ENCODE assay signal across 7 mouse cellular contexts in the genomic region with DNA sequence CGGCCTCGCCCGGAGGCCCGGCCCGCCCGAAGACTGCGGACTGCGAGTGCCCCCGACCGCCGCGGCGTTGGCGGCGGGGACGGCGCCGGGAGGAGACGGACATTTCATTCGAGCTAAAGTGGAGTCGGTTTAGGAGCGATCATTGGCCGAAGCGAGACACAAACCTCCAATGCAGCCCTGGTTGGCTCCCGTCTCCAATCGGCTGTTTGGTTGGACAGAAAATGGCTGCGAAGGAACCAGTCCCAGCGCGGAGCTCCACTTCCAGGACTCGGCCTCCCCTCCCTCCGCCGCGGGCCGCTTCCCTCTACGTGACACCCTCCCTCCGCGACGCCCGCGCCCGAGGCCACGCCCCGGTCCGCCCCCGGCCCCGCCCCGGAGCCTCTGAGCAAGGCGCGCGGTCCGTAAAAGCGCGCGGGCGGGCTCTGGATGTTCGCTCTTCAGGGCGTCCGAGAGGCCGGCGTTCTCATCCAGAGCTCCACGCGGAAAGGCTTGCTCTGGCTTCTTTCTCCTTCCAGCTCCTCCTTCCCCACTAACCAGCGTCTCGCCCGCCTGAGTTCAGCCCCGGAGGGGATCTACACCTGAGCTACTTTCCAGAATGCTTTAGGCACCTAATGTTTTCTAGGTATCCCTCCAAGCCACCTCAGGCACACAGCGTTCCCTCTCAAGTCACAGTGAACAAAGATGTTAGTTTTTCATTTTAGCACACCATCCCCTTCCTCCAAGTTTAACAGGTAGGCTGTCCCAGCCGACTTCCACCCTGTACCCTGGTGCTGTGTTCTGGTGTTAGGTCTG. TPM values are rescaled to one million over a fixed set of nuclear protein-coding genes. Genes with fewer than 3 reads are reported as not detected.
DNase-seq lines count a peak whose midpoint lies in the region; ATAC-seq and TF ChIP-seq lines count a peak whose summit lies in the region.

A gene (minus strand): TSS at position 305 of the 792 bp plus-strand sequence.

- TF ChIP-seq CTCF in intestine, postnatal 0 days (IDR thresholded peaks at IDR 0.05; ENCODE audit: low read depth): no peak
- no peak for TF ChIP-seq CTCF in small intestine, adult 2 months (IDR thresholded peaks at IDR 0.05; ENCODE audit: extremely low read depth, insufficient read length, insufficient replicate concordance, low read depth, low read length)

- peak; percentile 96 for TF ChIP-seq POLR2A in small intestine, adult 2 months (IDR thresholded peaks at IDR 0.05; ENCODE audit: low read depth, low read length)

- WGBS in embryonic facial prominence, embryonic 10.5 days: under 1% methylated on average over 68 of the region's 68 CpGs
- 1% methylated on average over 68 of the region's 68 CpGs for WGBS in intestine, postnatal 0 days
- WGBS in midbrain, embryonic 12.5 days: under 1% methylated on average over 63 of the region's 68 CpGs
- WGBS in small intestine, adult 2 months: under 1% methylated on average over 67 of the region's 68 CpGs

- H3K4me3 ChIP-seq in embryonic facial prominence, embryonic 10.5 days: peak within 1 kb of the TSS; percentile 96
- peak within 1 kb of the TSS; percentile 90 for H3K4me3 ChIP-seq in intestine, postnatal 0 days (ENCODE audit: low read depth, low read length)
- peak within 1 kb of the TSS; percentile 97 for H3K4me3 ChIP-seq in midbrain, embryonic 12.5 days
- H3K4me3 ChIP-seq in small intestine, adult 2 months (ENCODE audit: low read depth, low read length): peak within 1 kb of the TSS; percentile 73

- intact Hi-C loops in left cerebral cortex, postnatal 4 days (cut with DNase I): loop anchor here (5.0 kb wide), 1 partner anchor 138 kb away; no protein-coding TSS in a partner anchor

- H3K9ac ChIP-seq in intestine, postnatal 0 days (ENCODE audit: low read depth, low read length): peak within 1 kb of the TSS; percentile 98
- peak within 1 kb of the TSS; percentile 100 for H3K9ac ChIP-seq in midbrain, embryonic 12.5 days (replicated peaks)

- no peaks in the 10 kb centered on the region for H3K27me3 ChIP-seq in embryonic facial prominence, embryonic 10.5 days (replicated peaks; ENCODE audit: low read depth, poor library complexity, severe bottlenecking)
- no peaks in the 10 kb centered on the region for H3K27me3 ChIP-seq in intestine, postnatal 0 days (replicated peaks; ENCODE audit: control insufficient read depth, insufficient read depth, low read length)
- H3K27me3 ChIP-seq in midbrain, embryonic 12.5 days: no peaks in the 10 kb centered on the region
- no peaks in the 10 kb centered on the region for H3K27me3 ChIP-seq in small intestine, adult 2 months (ENCODE audit: control insufficient read depth, insufficient read depth, low read length)

- H3K4me1 ChIP-seq in embryonic facial prominence, embryonic 10.5 days: peaks cover 40% of the 10 kb centered on the region
- H3K4me1 ChIP-seq in intestine, postnatal 0 days (replicated peaks; ENCODE audit: control insufficient read depth, insufficient read depth, low read length): 0 out of 2 replicates have a peak, but pooled peaks cover 4% of the 10 kb centered on the region
- H3K4me1 ChIP-seq in midbrain, embryonic 12.5 days: peaks cover 31% of the 10 kb centered on the region
- H3K4me1 ChIP-seq in small intestine, adult 2 months (ENCODE audit: control insufficient read depth, insufficient read depth, insufficient read length, low read length): peaks cover 17% of the 10 kb centered on the region

- DNase-seq in adrenal gland, postnatal 10 days: peak; percentile 99
- DNase-seq in embryonic facial prominence, embryonic 10.5 days (ENCODE audit: low spot score): peak; percentile 99
- DNase-seq in gonadal fat pad, adult 2 months (ENCODE audit: low read depth): peak; percentile 75
- DNase-seq in left cerebral cortex, postnatal 4 days: peak; percentile 97

- peaks cover 26% of the 10 kb centered on the region for H3K36me3 ChIP-seq in embryonic facial prominence, embryonic 10.5 days (replicated peaks)
- peaks cover 15% of the 10 kb centered on the region for H3K36me3 ChIP-seq in intestine, postnatal 0 days (ENCODE audit: control insufficient read depth, insufficient read depth)
- H3K36me3 ChIP-seq in midbrain, embryonic 12.5 days: peaks cover 25% of the 10 kb centered on the region
- H3K36me3 ChIP-seq in small intestine, adult 2 months (ENCODE audit: control insufficient read depth, insufficient read depth, low read length): peaks cover 1% of the 10 kb centered on the region; the same call in 1 of the 2 replicates

- ATAC-seq in intestine, postnatal 0 days: peak; percentile 97
- peak; percentile 95 for ATAC-seq in midbrain, embryonic 12.5 days (ENCODE audit: low FRiP score, low read depth)

- peak within 1 kb of the TSS; percentile 76 for H3K4me2 ChIP-seq in intestine, postnatal 0 days (replicated peaks; ENCODE audit: low read depth)
- peak within 1 kb of the TSS; percentile 74 for H3K4me2 ChIP-seq in midbrain, embryonic 12.5 days (replicated peaks)

- peak within 1 kb of the TSS; percentile 100 for H3K27ac ChIP-seq in embryonic facial prominence, embryonic 10.5 days (replicated peaks)
- H3K27ac ChIP-seq in intestine, postnatal 0 days (ENCODE audit: low read depth, low read length): peak within 1 kb of the TSS; percentile 100
- peak within 1 kb of the TSS; percentile 100 for H3K27ac ChIP-seq in midbrain, embryonic 12.5 days (replicated peaks)
- peak within 1 kb of the TSS; percentile 83 for H3K27ac ChIP-seq in small intestine, adult 2 months (ENCODE audit: insufficient read depth, low read depth, low read length)

- H3K9me3 ChIP-seq in embryonic facial prominence, embryonic 10.5 days: no peaks in the 10 kb centered on the region
- no peaks in the 10 kb centered on the region for H3K9me3 ChIP-seq in intestine, postnatal 0 days (ENCODE audit: control insufficient read depth)
- no peaks in the 10 kb centered on the region for H3K9me3 ChIP-seq in midbrain, embryonic 12.5 days

RNA-seq across cellular contexts. Expression of the gene that starts here (rescaled TPM):
- total RNA-seq in adrenal gland, postnatal 10 days (2021): 10 to 100 TPM; 26.4 to 28.8 TPM
- polyA plus RNA-seq in embryonic facial prominence, embryonic 10.5 days (2016; fragmentation: Nextera tagmentation; extraction: Ambion mirVana): 54.6 and 56.3 TPM in 2 replicates
- polyA plus RNA-seq in gonadal fat pad, adult 2 months (2012; rRNA removed): 11.4 and 12.0 TPM in 2 replicates
- 19.8 and 20.2 TPM in 2 replicates for polyA plus RNA-seq in intestine, postnatal 0 days (2015; fragmentation: Nextera tagmentation; extraction: Ambion mirVana)
- total RNA-seq in left cerebral cortex, postnatal 4 days (2021): 10 to 100 TPM; 50.6 to 54.3 TPM
- 58.3 and 69.0 TPM in 2 replicates for polyA plus RNA-seq in midbrain, embryonic 12.5 days (2016; fragmentation: Nextera tagmentation; extraction: Ambion mirVana)
- 1.2 and 5.2 TPM in 2 replicates for polyA plus RNA-seq in small intestine, adult 2 months (2012; rRNA removed)

Comparison
In these comparisons a context has a peak if more than half of its experiments do, and no peak if none do; other contexts are left out.
1. Peak in every context shown above with its lines: DNase-seq, ATAC-seq, H3K4me3 ChIP-seq and H3K27ac ChIP-seq.